Mouse (Mus musculus): ENCODE results near the gene Lep. TPM values are rescaled to one million over a fixed set of nuclear protein-coding genes. Genes with fewer than 3 reads are reported as not detected.

The Lep gene
- polyA plus RNA-seq, 1 experiment from 2014 or later, result not detected

- no peak overlapping the region for H3K9ac ChIP-seq (ENCODE audit: low read depth, low read length)
- no peaks in the 10 kb centered on the region for H3K36me3 ChIP-seq (ENCODE audit: insufficient read depth, low read length)
- no peaks in the 10 kb centered on the region for H3K9me3 ChIP-seq (replicated peaks; ENCODE audit: low read length)
- H3K4me1 ChIP-seq (replicated peaks; ENCODE audit: insufficient read depth, low read length), result no peaks in the 10 kb centered on the region; the same call in 1 of the 2 replicates
- H3K27me3 ChIP-seq (ENCODE audit: insufficient read depth, low read length), result no peaks in the 10 kb centered on the region
- H3K4me2 ChIP-seq (ENCODE audit: low read length), result no peak overlapping the region
- 12% methylated on average over 8 of the region's 8 CpGs for WGBS
- H3K27ac ChIP-seq, result no peak overlapping the region
- TF ChIP-seq CTCF (IDR thresholded peaks at IDR 0.05; ENCODE audit: low read depth), result no peak
- peak; percentile 44 for DNase-seq (ENCODE audit: low spot score)
- no peak overlapping the region for H3K4me3 ChIP-seq (replicated peaks; ENCODE audit: low read depth, low read length)
- no peak; the same call in 1 of the 2 replicates for ATAC-seq (replicated peaks; ENCODE audit: low FRiP score, low read depth)
Measured at GRCm38 (mm10) chr6:29066389-29066790, 6.4 kb downstream of the Lep start.

- Histone ChIP-seq H3K27ac (no peak overlapping the region), H3K27me3 (ENCODE audit: insufficient read depth, low read length) (no peaks in the 10 kb centered on the region), H3K4me2 (ENCODE audit: low read length) (no peak overlapping the region), H3K4me3 (replicated peaks; ENCODE audit: low read depth, low read length) (no peak overlapping the region), H3K4me1 (replicated peaks; ENCODE audit: insufficient read depth, low read length) (no peaks in the 10 kb centered on the region), H3K9ac (ENCODE audit: low read depth, low read length) (no peak overlapping the region), H3K9me3 (replicated peaks; ENCODE audit: low read length) (no peaks in the 10 kb centered on the region), H3K36me3 (ENCODE audit: insufficient read depth, low read length) (no peaks in the 10 kb centered on the region)
- no peak for ATAC-seq (replicated peaks; ENCODE audit: low FRiP score, low read depth)
- TF ChIP-seq CTCF (IDR thresholded peaks at IDR 0.05; ENCODE audit: low read depth), result no peak
- DNase-seq (ENCODE audit: low spot score), result no peak
- WGBS, result 89% methylated on average over 4 of the region's 4 CpGs
Measured at GRCm38 (mm10) chr6:29072258-29072657, 12.2 kb downstream of the Lep start.

DNA sequence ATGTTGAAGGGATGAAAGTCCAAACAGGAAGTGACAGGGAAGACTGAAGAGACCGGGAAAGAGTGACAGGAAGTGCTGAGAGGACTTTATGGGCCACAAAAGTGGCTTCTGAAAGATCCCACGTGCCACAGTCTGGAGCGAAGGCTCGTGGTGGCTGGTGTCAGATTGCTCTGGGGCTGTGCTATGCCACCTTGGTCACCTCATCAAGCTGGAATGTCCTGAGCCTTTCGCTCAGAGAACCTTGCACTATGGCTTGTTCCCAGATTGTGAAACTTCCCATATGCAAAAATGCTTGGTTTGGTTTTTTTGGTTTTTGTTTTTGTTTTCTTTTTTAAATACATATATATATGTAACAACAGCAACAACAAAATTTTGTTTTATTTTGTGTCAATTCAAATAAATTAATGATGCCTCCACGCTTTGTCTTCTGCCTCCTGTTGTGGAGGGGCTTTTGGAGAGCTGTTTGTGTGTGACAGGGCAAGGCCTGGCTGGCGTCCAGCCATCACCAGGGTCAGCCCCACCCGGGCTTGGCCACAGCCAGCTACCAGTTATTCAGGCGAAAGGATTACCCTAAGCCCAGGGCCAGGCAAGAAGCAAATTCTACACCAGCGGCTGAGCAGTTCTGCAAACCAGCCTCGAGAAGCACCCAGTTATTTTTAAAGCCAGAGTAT lies 13.6 kb downstream of the Lep start:
- no peak overlapping the region for H3K4me3 ChIP-seq (replicated peaks; ENCODE audit: low read depth, low read length)
- H3K4me1 ChIP-seq (replicated peaks; ENCODE audit: insufficient read depth, low read length), result no peaks in the 10 kb centered on the region
- no peaks in the 10 kb centered on the region for H3K27me3 ChIP-seq (ENCODE audit: insufficient read depth, low read length)
- DNase-seq (ENCODE audit: low spot score) (no peak), ATAC-seq (replicated peaks; ENCODE audit: low FRiP score, low read depth) (0 out of 2 replicates have a peak, but pooled peaks have one; percentile 57)
- H3K4me2 ChIP-seq (ENCODE audit: low read length), result no peak overlapping the region
- no peaks in the 10 kb centered on the region for H3K9me3 ChIP-seq (replicated peaks; ENCODE audit: low read length)
- no peak overlapping the region for H3K9ac ChIP-seq (ENCODE audit: low read depth, low read length)
- no peak overlapping the region for H3K27ac ChIP-seq
- 44% methylated on average over 11 of the region's 11 CpGs for WGBS
- no peaks in the 10 kb centered on the region for H3K36me3 ChIP-seq (ENCODE audit: insufficient read depth, low read length)
- no peak for TF ChIP-seq CTCF (IDR thresholded peaks at IDR 0.05; ENCODE audit: low read depth)

- Histone ChIP-seq H3K9ac (ENCODE audit: low read depth, low read length) (no peak overlapping the region), H3K36me3 (ENCODE audit: insufficient read depth, low read length) (no peaks in the 10 kb centered on the region), H3K4me1 (replicated peaks; ENCODE audit: insufficient read depth, low read length) (no peaks in the 10 kb centered on the region), H3K9me3 (replicated peaks; ENCODE audit: low read length) (no peaks in the 10 kb centered on the region), H3K27ac (no peak overlapping the region), H3K27me3 (ENCODE audit: insufficient read depth, low read length) (no peaks in the 10 kb centered on the region), H3K4me3 (replicated peaks; ENCODE audit: low read depth, low read length) (no peak overlapping the region), H3K4me2 (ENCODE audit: low read length) (no peak overlapping the region)
- no peak for TF ChIP-seq CTCF (IDR thresholded peaks at IDR 0.05; ENCODE audit: low read depth)
- DNase-seq (ENCODE audit: low spot score), result no peak
- ATAC-seq (replicated peaks; ENCODE audit: low FRiP score, low read depth), result no peak
Measured at GRCm38 (mm10) chr6:29074133-29074469, 14.1 kb downstream of the Lep start.

DNA sequence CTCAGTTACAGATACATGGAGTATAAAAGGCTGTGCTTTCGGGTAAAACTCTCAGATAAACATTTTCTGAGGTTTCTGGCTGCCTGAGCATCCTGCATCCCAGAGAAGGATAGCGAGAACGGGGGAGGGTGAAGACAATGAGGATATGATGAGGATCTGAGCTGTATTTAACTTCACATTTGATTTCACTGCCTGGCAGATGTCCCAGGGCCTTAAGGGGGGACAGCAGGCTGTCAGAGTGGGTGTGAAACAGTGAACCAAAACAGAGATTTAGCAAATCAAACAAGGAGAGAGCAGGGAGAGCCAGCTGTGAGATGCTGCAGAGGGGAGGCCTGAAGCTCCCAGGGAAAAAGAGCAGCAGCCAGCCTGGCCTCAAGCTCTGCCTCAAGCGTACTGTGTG lies 19.3 kb downstream of the Lep start:
- 63% methylated on average over 4 of the region's 4 CpGs for WGBS
- DNase-seq (ENCODE audit: low spot score), result peak; percentile 4
- Histone ChIP-seq H3K4me1 (replicated peaks; ENCODE audit: insufficient read depth, low read length) (no peaks in the 10 kb centered on the region), H3K36me3 (ENCODE audit: insufficient read depth, low read length) (no peaks in the 10 kb centered on the region), H3K9me3 (replicated peaks; ENCODE audit: low read length) (no peaks in the 10 kb centered on the region), H3K27ac (no peak overlapping the region), H3K4me3 (replicated peaks; ENCODE audit: low read depth, low read length) (no peak overlapping the region), H3K4me2 (ENCODE audit: low read length) (no peak overlapping the region), H3K27me3 (ENCODE audit: insufficient read depth, low read length) (no peaks in the 10 kb centered on the region), H3K9ac (ENCODE audit: low read depth, low read length) (no peak overlapping the region)
- TF ChIP-seq CTCF (IDR thresholded peaks at IDR 0.05; ENCODE audit: low read depth), result no peak
- ATAC-seq (replicated peaks; ENCODE audit: low FRiP score, low read depth), result no peak

DNA sequence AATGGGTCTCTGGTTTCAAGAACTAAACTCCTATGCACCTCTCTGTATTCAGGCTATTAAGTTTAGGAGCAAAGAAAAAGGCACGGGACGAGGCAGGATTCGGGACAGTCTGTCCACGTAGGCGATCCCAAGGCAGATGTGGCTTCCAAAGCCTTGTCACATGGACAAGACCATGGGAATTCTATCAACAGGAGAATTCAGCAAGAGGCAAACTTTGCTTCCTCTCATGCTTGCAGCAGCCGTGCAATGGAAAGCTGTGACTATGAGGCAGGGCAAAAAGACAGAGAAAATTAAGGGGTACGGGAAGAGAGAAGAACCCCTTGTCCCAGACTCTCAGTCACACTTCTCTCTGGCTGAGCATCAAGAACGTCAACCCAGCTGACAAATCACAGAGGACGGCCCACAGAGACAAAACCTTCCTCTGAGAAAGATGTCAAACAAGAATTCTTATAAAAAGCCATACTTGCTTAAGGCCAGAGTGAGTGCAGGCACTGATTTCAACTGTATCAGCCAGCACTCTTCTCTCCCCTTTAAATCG lies 21.9 kb downstream of the Lep start:
- Histone ChIP-seq H3K27me3 (ENCODE audit: insufficient read depth, low read length) (no peaks in the 10 kb centered on the region), H3K9me3 (replicated peaks; ENCODE audit: low read length) (no peaks in the 10 kb centered on the region), H3K4me3 (replicated peaks; ENCODE audit: low read depth, low read length) (no peak overlapping the region), H3K4me2 (ENCODE audit: low read length) (no peak overlapping the region), H3K4me1 (replicated peaks; ENCODE audit: insufficient read depth, low read length) (no peaks in the 10 kb centered on the region), H3K9ac (ENCODE audit: low read depth, low read length) (no peak overlapping the region), H3K36me3 (ENCODE audit: insufficient read depth, low read length) (no peaks in the 10 kb centered on the region), H3K27ac (no peak overlapping the region)
- no peak for ATAC-seq (replicated peaks; ENCODE audit: low FRiP score, low read depth)
- TF ChIP-seq CTCF (IDR thresholded peaks at IDR 0.05; ENCODE audit: low read depth), result no peak
- no peak for DNase-seq (ENCODE audit: low spot score)
- WGBS, result 78% methylated on average over 10 of the region's 10 CpGs
